Mouse (Mus musculus): ENCODE results near the gene Slc25a42. TPM values are rescaled to one million over a fixed set of nuclear protein-coding genes. Genes with fewer than 3 reads are reported as not detected.

Gene Slc25a42
- polyA plus RNA-seq, 1 experiment: 2.9 TPM

DNA sequence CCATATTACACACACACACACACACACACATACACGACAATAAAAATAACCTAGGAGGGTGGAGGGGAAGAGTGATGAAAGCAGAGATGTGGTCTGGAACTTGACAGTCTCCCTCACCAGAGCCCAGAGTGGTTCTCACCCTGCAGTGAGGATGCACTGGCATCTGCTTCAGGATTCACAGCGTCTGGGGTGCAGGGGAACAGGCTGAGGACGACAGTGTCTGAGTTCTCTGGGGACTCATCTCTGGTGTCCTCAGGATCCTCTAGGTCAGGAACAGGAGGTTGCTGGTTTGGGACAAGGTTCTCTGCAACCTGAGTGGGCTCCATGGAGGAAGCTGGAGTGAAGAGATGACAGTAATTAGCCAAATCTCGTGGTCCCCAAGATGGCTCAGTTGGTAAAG is 74.2 kb downstream of the Slc25a42 start:
- Histone ChIP-seq H3K4me1 (ENCODE audit: control insufficient read depth, insufficient read depth, low read length) (peaks cover 13% of the 10 kb centered on the region), H3K4me3 (ENCODE audit: insufficient read depth, low read length) (no peak overlapping the region), H3K27ac (ENCODE audit: insufficient read depth, low read depth, low read length) (no peak overlapping the region)
- no peak for TF ChIP-seq POLR2A (IDR thresholded peaks at IDR 0.05; ENCODE audit: borderline replicate concordance, low read depth, low read length)
- no peak for TF ChIP-seq CTCF (IDR thresholded peaks at IDR 0.05; ENCODE audit: low read depth, low read length)

GRCm38 (mm10) chr8:70136591-70136990 is 75.5 kb downstream of the Slc25a42 start:
- TF ChIP-seq CTCF (IDR thresholded peaks at IDR 0.05; ENCODE audit: low read depth, low read length) (no peak), POLR2A (IDR thresholded peaks at IDR 0.05; ENCODE audit: borderline replicate concordance, low read depth, low read length) (no peak)
- Histone ChIP-seq H3K4me3 (ENCODE audit: insufficient read depth, low read length) (no peak overlapping the region), H3K27ac (ENCODE audit: insufficient read depth, low read depth, low read length) (no peak overlapping the region), H3K4me1 (ENCODE audit: control insufficient read depth, insufficient read depth, low read length) (peaks cover 20% of the 10 kb centered on the region)

DNA sequence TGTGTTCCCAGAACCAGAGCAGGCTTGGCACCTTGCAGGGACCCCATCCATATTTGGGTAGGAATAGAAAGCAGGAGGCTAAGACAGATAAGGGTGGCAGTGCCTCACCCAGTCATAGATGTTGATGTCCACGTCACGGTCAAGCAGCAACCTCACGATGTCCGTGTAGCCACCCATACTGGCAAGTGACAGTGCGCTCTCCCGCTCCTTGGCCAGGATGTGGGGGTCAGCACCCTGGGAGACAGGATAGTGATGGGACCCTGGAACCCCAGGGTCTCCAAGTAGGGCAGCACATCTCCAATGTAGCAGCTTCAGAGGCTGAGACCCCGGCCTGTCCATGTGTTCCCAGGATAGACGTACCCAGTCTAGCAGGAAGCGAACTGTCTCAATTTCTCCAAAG is 77.2 kb downstream of the Slc25a42 start:
- TF ChIP-seq POLR2A (IDR thresholded peaks at IDR 0.05; ENCODE audit: borderline replicate concordance, low read depth, low read length): no peak
- no peak for TF ChIP-seq CTCF (IDR thresholded peaks at IDR 0.05; ENCODE audit: low read depth, low read length)
- H3K4me3 ChIP-seq (ENCODE audit: insufficient read depth, low read length): no peak overlapping the region

More for the DNA sequence above, 77.2 kb downstream of the Slc25a42 start:
- Histone ChIP-seq H3K27ac (ENCODE audit: insufficient read depth, low read depth, low read length) (no peak overlapping the region), H3K4me1 (ENCODE audit: control insufficient read depth, insufficient read depth, low read length) (peaks cover 19% of the 10 kb centered on the region)

Other genes starting within 250 kb of the Slc25a42 start
- gene Gatad2a, start 215.9 kb downstream of the Slc25a42 start, polyA plus RNA-seq (2012; ENCODE audit: insufficient read depth, insufficient read length, missing spikeins): 36.5 and 36.9 TPM in 2 replicates
- gene Mau2, start 169.6 kb downstream of the Slc25a42 start, polyA plus RNA-seq (2012; ENCODE audit: insufficient read depth, insufficient read length, missing spikeins): 47.2 and 51.1 TPM in 2 replicates
- gene Sugp1, start 169.5 kb downstream of the Slc25a42 start, polyA plus RNA-seq (2012; ENCODE audit: insufficient read depth, insufficient read length, missing spikeins): 23.4 and 25.5 TPM in 2 replicates
- not detected in 2 replicates for gene Tm6sf2, start 139.4 kb downstream of the Slc25a42 start, polyA plus RNA-seq (2012; ENCODE audit: insufficient read depth, insufficient read length, missing spikeins)
- gene Hapln4, start 128.8 kb downstream of the Slc25a42 start, polyA plus RNA-seq (2012; ENCODE audit: insufficient read depth, insufficient read length, missing spikeins): not detected in 2 replicates
- not detected in 2 replicates for gene Ncan, start 91.4 kb downstream of the Slc25a42 start, polyA plus RNA-seq (2012; ENCODE audit: insufficient read depth, insufficient read length, missing spikeins)
- 21.2 and 21.9 TPM in 2 replicates for gene Nr2c2ap, start 81.0 kb downstream of the Slc25a42 start, polyA plus RNA-seq (2012; ENCODE audit: insufficient read depth, insufficient read length, missing spikeins)
- 13.5 and 15.8 TPM in 2 replicates for gene Rfxank, start 73.2 kb downstream of the Slc25a42 start, polyA plus RNA-seq (2012; ENCODE audit: insufficient read depth, insufficient read length, missing spikeins)
- 43.3 and 51.9 TPM in 2 replicates for gene Borcs8, start 72.8 kb downstream of the Slc25a42 start, polyA plus RNA-seq (2012; ENCODE audit: insufficient read depth, insufficient read length, missing spikeins)
- gene Mef2b, start 72.6 kb downstream of the Slc25a42 start, polyA plus RNA-seq (2012; ENCODE audit: insufficient read depth, insufficient read length, missing spikeins): not detected in 2 replicates
- 27.5 and 28.1 TPM in 2 replicates for gene Tmem161a, start 39.9 kb downstream of the Slc25a42 start, polyA plus RNA-seq (2012; ENCODE audit: insufficient read depth, insufficient read length, missing spikeins)
- gene Sugp2, start 21.9 kb upstream of the Slc25a42 start, polyA plus RNA-seq (2012; ENCODE audit: insufficient read depth, insufficient read length, missing spikeins): 24.3 and 26.5 TPM in 2 replicates
- 5.0 and 6.6 TPM in 2 replicates for gene Armc6, start 22.2 kb upstream of the Slc25a42 start, polyA plus RNA-seq (2012; ENCODE audit: insufficient read depth, insufficient read length, missing spikeins)
- gene Homer3, start 70.5 kb upstream of the Slc25a42 start, polyA plus RNA-seq (2012; ENCODE audit: insufficient read depth, insufficient read length, missing spikeins): 27.4 and 29.3 TPM in 2 replicates
- 23.9 and 24.3 TPM in 2 replicates for gene Ddx49, start 90.2 kb upstream of the Slc25a42 start, polyA plus RNA-seq (2012; ENCODE audit: insufficient read depth, insufficient read length, missing spikeins)
- 119 and 139 TPM in 2 replicates for gene Cope, start 90.2 kb upstream of the Slc25a42 start, polyA plus RNA-seq (2012; ENCODE audit: insufficient read depth, insufficient read length, missing spikeins)
- not detected in 2 replicates for gene Cers1, start 103.5 kb upstream of the Slc25a42 start, polyA plus RNA-seq (2012; ENCODE audit: insufficient read depth, insufficient read length, missing spikeins)
- gene Gdf1, start 117.5 kb upstream of the Slc25a42 start, polyA plus RNA-seq (2012; ENCODE audit: insufficient read depth, insufficient read length, missing spikeins): not detected in 2 replicates
- 30.6 and 31.6 TPM in 2 replicates for gene Upf1, start 141.0 kb upstream of the Slc25a42 start, polyA plus RNA-seq (2012; ENCODE audit: insufficient read depth, insufficient read length, missing spikeins)
- gene Comp, start 161.3 kb upstream of the Slc25a42 start, polyA plus RNA-seq (2012; ENCODE audit: insufficient read depth, insufficient read length, missing spikeins): 1.1 and 1.2 TPM in 2 replicates
- gene Crtc1, start 227.3 kb upstream of the Slc25a42 start, polyA plus RNA-seq (2012; ENCODE audit: insufficient read depth, insufficient read length, missing spikeins): 8.4 and 8.9 TPM in 2 replicates